ENCODE assay signal across 40 mouse cellular contexts in genomic region chrX:7057634-7058033, GRCm38 (mm10). TPM values are rescaled to one million over a fixed set of nuclear protein-coding genes. Genes with fewer than 3 reads are reported as not detected.
DNase-seq lines count a peak whose midpoint lies in the region; ATAC-seq and TF ChIP-seq lines count a peak whose summit lies in the region.
"Had no signal": no experiment of that assay in that cellular context is flagged by ENCODE, and none has a peak within 500 bp of the region (broad histone marks: within the 10 kb centered on the region; RNA-seq: fewer than 3 reads in every experiment).

No protein-coding gene starts in this region.

- peaks cover 0 to 4% of the 10 kb centered on the region in 2 experiments; a peak in 2 of 4 replicates for H3K4me1 ChIP-seq in MEL (ENCODE audit: control insufficient read depth in 1 of 2, insufficient read depth in 2 of 2, low read length in 2 of 2)
- H3K4me1 ChIP-seq in liver, embryonic 12.5 days, result peaks cover 23% of the 10 kb centered on the region
- no peaks in the 10 kb centered on the region for H3K4me1 ChIP-seq in liver, postnatal 0 days (ENCODE audit: insufficient read depth)
- no peaks in the 10 kb centered on the region for H3K4me1 ChIP-seq in kidney, embryonic 16.5 days (ENCODE audit: insufficient read depth, low read length)
- H3K4me1 ChIP-seq: embryonic facial prominence, embryonic 12.5 days; forebrain, embryonic 12.5 days; hindbrain, embryonic 12.5 days; intestine, embryonic 15.5 days; limb, embryonic 10.5 days; limb, embryonic 15.5 days; lung, embryonic 15.5 days; midbrain, embryonic 13.5 days had no signal

- peak; percentile 56 for DNase-seq in MEL (ENCODE audit: low read depth, low spot score)
- peak; percentile 29 for DNase-seq in c-Kit-positive CD71-positive TER-119-negative erythroid progenitor cells, embryonic 14.5 days (ENCODE audit: low read depth)
- DNase-seq in liver, postnatal 0 days, result no peak
- DNase-seq in kidney, adult 8-10 months, result no peak
- DNase-seq in cerebellum, adult 18-20 months, result no peak
- DNase-seq: adrenal gland, postnatal 10 days; B cell, adult 2 months; cerebellum, adult 9-11 months; embryo, embryonic 11 days; forebrain, postnatal 0 days; gastrocnemius, postnatal 10 days; heart, postnatal 10 days; kidney, adult 2 months; kidney, postnatal 10 days; layer of hippocampus, adult 9-11 months; retina, postnatal 1 day; right cerebral cortex, postnatal 14 days; thymus, adult 18-20 months; thymus, postnatal 36 days had no signal

- ATAC-seq in liver, embryonic 12.5 days, result peak; percentile 98
- ATAC-seq in liver, postnatal 0 days, result peak; percentile 90
- no peak for ATAC-seq in kidney, embryonic 16.5 days (ENCODE audit: low FRiP score, low TSS enrichment)
- ATAC-seq: forebrain, postnatal 0 days; hindbrain, postnatal 0 days; intestine, embryonic 15.5 days; midbrain, embryonic 13.5 days had no signal

- peak overlapping the region; percentile 46 for H3K4me2 ChIP-seq in liver, embryonic 12.5 days
- 0 out of 2 replicates have a peak overlapping the region, but pooled peaks have one; percentile 22 for H3K4me2 ChIP-seq in liver, postnatal 0 days (ENCODE audit: low read depth, low read length)
- H3K4me2 ChIP-seq in kidney, embryonic 16.5 days (replicated peaks; ENCODE audit: low read depth, low read length), result no peak overlapping the region
- H3K4me2 ChIP-seq: embryonic facial prominence, embryonic 12.5 days; forebrain, embryonic 12.5 days; heart, embryonic 13.5 days; hindbrain, embryonic 12.5 days; intestine, embryonic 15.5 days; limb, embryonic 15.5 days; lung, embryonic 15.5 days; midbrain, embryonic 13.5 days had no signal

- no peaks in the 10 kb centered on the region for H3K27me3 ChIP-seq in MEL (ENCODE audit: control insufficient read depth in 1 of 2, insufficient read depth in 2 of 2, low read length in 2 of 2)
- no peaks in the 10 kb centered on the region for H3K27me3 ChIP-seq in liver, embryonic 12.5 days (replicated peaks)
- no peaks in the 10 kb centered on the region for H3K27me3 ChIP-seq in liver, postnatal 0 days (ENCODE audit: insufficient read depth, low read length)
- H3K27me3 ChIP-seq in kidney, embryonic 16.5 days (ENCODE audit: insufficient read depth, low read length), result no peaks in the 10 kb centered on the region
- H3K27me3 ChIP-seq: embryonic facial prominence, embryonic 12.5 days; forebrain, embryonic 12.5 days; heart, embryonic 13.5 days; hindbrain, embryonic 12.5 days; intestine, embryonic 15.5 days; limb, embryonic 15.5 days; lung, embryonic 15.5 days; midbrain, embryonic 13.5 days had no signal

- H3K9ac ChIP-seq in MEL (ENCODE audit: control insufficient read depth, low read depth, low read length, poor library complexity, severe bottlenecking), result no peak overlapping the region
- no peak overlapping the region for H3K9ac ChIP-seq in liver, embryonic 12.5 days
- no peak overlapping the region for H3K9ac ChIP-seq in liver, postnatal 0 days (replicated peaks)
- H3K9ac ChIP-seq in kidney, embryonic 16.5 days (replicated peaks; ENCODE audit: low read length), result no peak overlapping the region
- H3K9ac ChIP-seq: embryonic facial prominence, embryonic 12.5 days; forebrain, embryonic 12.5 days; forebrain, postnatal 0 days; heart, embryonic 13.5 days; hindbrain, embryonic 12.5 days; intestine, embryonic 15.5 days; limb, embryonic 15.5 days; lung, embryonic 15.5 days; midbrain, embryonic 13.5 days had no signal

- no peaks in the 10 kb centered on the region for H3K9me3 ChIP-seq in MEL (replicated peaks; ENCODE audit: insufficient read depth, low read length)
- H3K9me3 ChIP-seq in liver, embryonic 12.5 days (replicated peaks), result no peaks in the 10 kb centered on the region
- H3K9me3 ChIP-seq in liver, postnatal 0 days (ENCODE audit: low read length), result no peaks in the 10 kb centered on the region
- no peaks in the 10 kb centered on the region for H3K9me3 ChIP-seq in kidney, embryonic 16.5 days (ENCODE audit: low read length)
- H3K9me3 ChIP-seq: embryonic facial prominence, embryonic 12.5 days; forebrain, embryonic 12.5 days; heart, embryonic 13.5 days; hindbrain, embryonic 12.5 days; intestine, embryonic 15.5 days; limb, embryonic 10.5 days; limb, embryonic 15.5 days; lung, embryonic 15.5 days; midbrain, embryonic 13.5 days had no signal

- peak; percentile 54 to 65; a peak in 3 of 4 replicates for TF ChIP-seq EP300 in MEL (IDR thresholded peaks at IDR 0.05; ENCODE audit: low read depth in 1 of 2, low read length in 2 of 2)
- TF ChIP-seq EP300 in liver, postnatal 0 days (IDR thresholded peaks at IDR 0.05; ENCODE audit: low read depth), result 0 out of 2 replicates have a peak, but pooled peaks have one; percentile 64

- H3K4me3 ChIP-seq in MEL (ENCODE audit: control insufficient read depth in 1 of 2, insufficient read depth in 1 of 2, low read depth in 2 of 2, low read length in 2 of 2), result no peak overlapping the region
- H3K4me3 ChIP-seq in liver, embryonic 12.5 days, result no peak overlapping the region
- H3K4me3 ChIP-seq in liver, postnatal 0 days (ENCODE audit: low read depth, low read length), result no peak overlapping the region
- H3K4me3 ChIP-seq in kidney, embryonic 16.5 days (ENCODE audit: low read length), result no peak overlapping the region
- H3K4me3 ChIP-seq: embryonic facial prominence, embryonic 12.5 days; forebrain, embryonic 12.5 days; heart, embryonic 13.5 days; hindbrain, embryonic 12.5 days; intestine, embryonic 15.5 days; limb, embryonic 10.5 days; limb, embryonic 15.5 days; lung, embryonic 15.5 days; midbrain, embryonic 13.5 days had no signal

- no peak for TF ChIP-seq CTCF in MEL (IDR thresholded peaks at IDR 0.05 in 2 of 3, conservative IDR thresholded peaks at IDR 0.05 in 1 of 3; ENCODE audit: control insufficient read depth in 1 of 3, insufficient read depth in 1 of 3, low read depth in 2 of 3, low read length in 3 of 3, poor library complexity in 1 of 3, severe bottlenecking in 1 of 3)
- no peak for TF ChIP-seq CTCF in liver, postnatal 0 days (IDR thresholded peaks at IDR 0.05; ENCODE audit: low read depth)

- no peak for TF ChIP-seq RAD21 in MEL (IDR thresholded peaks at IDR 0.05; ENCODE audit: low read depth, low read length)

- no peaks in the 10 kb centered on the region for H3K36me3 ChIP-seq in MEL (ENCODE audit: control insufficient read depth in 1 of 2, insufficient read depth in 2 of 2, low read length in 2 of 2)
- no peaks in the 10 kb centered on the region for H3K36me3 ChIP-seq in liver, embryonic 12.5 days
- H3K36me3 ChIP-seq in liver, postnatal 0 days (replicated peaks; ENCODE audit: insufficient read depth, low read length), result no peaks in the 10 kb centered on the region
- no peaks in the 10 kb centered on the region for H3K36me3 ChIP-seq in kidney, embryonic 16.5 days (ENCODE audit: insufficient read depth, low read length)
- H3K36me3 ChIP-seq: embryonic facial prominence, embryonic 12.5 days; forebrain, embryonic 12.5 days; heart, embryonic 13.5 days; hindbrain, embryonic 12.5 days; intestine, embryonic 15.5 days; limb, embryonic 10.5 days; limb, embryonic 15.5 days; lung, embryonic 15.5 days; midbrain, embryonic 13.5 days had no signal

- no peak for TF ChIP-seq POLR2A in MEL (IDR thresholded peaks at IDR 0.05; ENCODE audit: control insufficient read depth in 1 of 2, insufficient read depth in 1 of 2, low read depth in 1 of 2, low read length in 2 of 2, poor library complexity in 1 of 2)

- WGBS in liver, embryonic 12.5 days (ENCODE audit: insufficient replicate concordance), result 34% methylated on average over 2 of the region's 2 CpGs
- WGBS in liver, postnatal 0 days (ENCODE audit: insufficient replicate concordance), result 55% methylated on average over 2 of the region's 2 CpGs
- 88% methylated on average over 2 of the region's 2 CpGs for WGBS in kidney, embryonic 16.5 days

- no peak overlapping the region for H3K27ac ChIP-seq in MEL (ENCODE audit: control insufficient read depth, low read depth, low read length)
- peak overlapping the region; percentile 82 for H3K27ac ChIP-seq in liver, embryonic 12.5 days
- 0 out of 2 replicates have a peak overlapping the region, but pooled peaks have one; percentile 39 for H3K27ac ChIP-seq in liver, postnatal 0 days (ENCODE audit: low read depth)
- no peak overlapping the region for H3K27ac ChIP-seq in kidney, embryonic 16.5 days (ENCODE audit: low read length)
- H3K27ac ChIP-seq: embryonic facial prominence, embryonic 12.5 days; forebrain, embryonic 12.5 days; heart, embryonic 13.5 days; hindbrain, embryonic 12.5 days; hindbrain, postnatal 0 days; intestine, embryonic 15.5 days; limb, embryonic 10.5 days; limb, embryonic 15.5 days; lung, embryonic 15.5 days; midbrain, embryonic 13.5 days had no signal

- H3K79me2 ChIP-seq in MEL (ENCODE audit: control insufficient read depth, insufficient read depth, low read length, poor library complexity), result no peaks in the 10 kb centered on the region

TF ChIP-seq in MEL, 35 proteins besides CTCF, POLR2A, EP300 and RAD21 (continues in another document):
- TF ChIP-seq TCF12 (IDR thresholded peaks at IDR 0.05; ENCODE audit: low read depth, low read length) (peak; percentile 34; the same call in 1 of the 2 replicates), TAL1 (IDR thresholded peaks at IDR 0.05; ENCODE audit: low read length) (0 out of 2 replicates have a peak, but pooled peaks have one; percentile 7), MAZ (IDR thresholded peaks at IDR 0.05; ENCODE audit: low read depth, low read length) (no peak), ZMIZ1 (IDR thresholded peaks at IDR 0.05; ENCODE audit: low read depth, low read length) (no peak), HCFC1 (IDR thresholded peaks at IDR 0.05; ENCODE audit: low read depth, low read length) (no peak), MAX (IDR thresholded peaks at IDR 0.05; ENCODE audit: low read length) (no peak), NRF1 (IDR thresholded peaks at IDR 0.05; ENCODE audit: insufficient read depth, low read depth, low read length, poor library complexity, severe bottlenecking) (no peak), TBP (IDR thresholded peaks at IDR 0.05; ENCODE audit: low read depth, low read length) (no peak), ZKSCAN1 (IDR thresholded peaks at IDR 0.05; ENCODE audit: low read depth, low read length) (no peak)

RNA-seq across cellular contexts. Expression of gene Akap4, which starts 9.7 kb away (rescaled TPM):
- total RNA-seq in MEL (2012; rRNA removed), result not detected in 2 replicates
- not detected for polyA plus RNA-seq in MEL (2012; ENCODE audit: insufficient read depth in 1 of 2, insufficient read length in 2 of 2, low read depth in 1 of 2, low replicate concordance in 2 of 2, missing spikeins in 1 of 2)
- not detected in 2 replicates for polyA plus RNA-seq in liver, embryonic 12.5 days (2016; fragmentation: Nextera tagmentation; extraction: Ambion mirVana)
- not detected in 2 replicates for polyA plus RNA-seq in liver, postnatal 0 days (2015; fragmentation: Nextera tagmentation; extraction: Ambion mirVana)
- polyA plus RNA-seq in kidney, embryonic 16.5 days (2015; fragmentation: Nextera tagmentation; extraction: Ambion mirVana), result not detected in 2 replicates
- total RNA-seq: adrenal gland, postnatal 10 days; forebrain, postnatal 0 days; gastrocnemius, postnatal 10 days; heart, adult 8-10 months; heart, postnatal 10 days; hindbrain, postnatal 0 days; left cerebral cortex, postnatal 10 days; megakaryocyte, adult 5-6 weeks had no signal
- polyA plus RNA-seq: embryonic facial prominence, embryonic 12.5 days; forebrain, embryonic 12.5 days; forebrain, postnatal 0 days; heart, embryonic 13.5 days; hindbrain, embryonic 12.5 days; hindbrain, postnatal 0 days; intestine, embryonic 15.5 days; large intestine, adult 2 months; limb, embryonic 10.5 days; limb, embryonic 15.5 days; lung, embryonic 15.5 days; midbrain, embryonic 13.5 days; neural tube, embryonic 14.5 days; small intestine, adult 2 months; stomach, embryonic 16.5 days had no signal

RNA-seq across cellular contexts. Expression of gene Ccnb3, which starts 16.2 kb away (rescaled TPM):
- not detected in 2 replicates for total RNA-seq in MEL (2012; rRNA removed)
- not detected for polyA plus RNA-seq in MEL (2012; ENCODE audit: insufficient read depth in 1 of 2, insufficient read length in 2 of 2, low read depth in 1 of 2, low replicate concordance in 2 of 2, missing spikeins in 1 of 2)
- 0.10 TPM in 1 of 2 replicates, not detected in the other for polyA plus RNA-seq in liver, embryonic 12.5 days (2016; fragmentation: Nextera tagmentation; extraction: Ambion mirVana)
- polyA plus RNA-seq in liver, postnatal 0 days (2015; fragmentation: Nextera tagmentation; extraction: Ambion mirVana), result not detected in 2 replicates
- polyA plus RNA-seq in kidney, embryonic 16.5 days (2015; fragmentation: Nextera tagmentation; extraction: Ambion mirVana), result 0.04 TPM in 1 of 2 replicates, not detected in the other
- total RNA-seq: forebrain, postnatal 0 days; heart, adult 8-10 months; hindbrain, postnatal 0 days; left cerebral cortex, postnatal 10 days; megakaryocyte, adult 5-6 weeks; monocyte, adult 5-6 weeks had no signal
- polyA plus RNA-seq: forebrain, embryonic 12.5 days; forebrain, postnatal 0 days; gonadal fat pad, adult 2 months; hindbrain, embryonic 12.5 days; hindbrain, postnatal 0 days; kidney, adult 2 months; large intestine, adult 2 months; limb, embryonic 10.5 days; lung, embryonic 15.5 days; midbrain, embryonic 13.5 days; neural tube, embryonic 14.5 days; small intestine, adult 2 months had no signal

Comparison
In these comparisons a context has a peak if more than half of its experiments do, and no peak if none do; other contexts are left out.
1. DNase-seq: peak in MEL (single experiment) and c-Kit-positive CD71-positive TER-119-negative erythroid progenitor cells, embryonic 14.5 days (single experiment); none in liver, postnatal 0 days (single experiment), kidney, adult 8-10 months (0 of 2) and cerebellum, adult 18-20 months (0 of 2).
2. H3K27ac ChIP-seq: peak in liver, embryonic 12.5 days (single experiment) and liver, postnatal 0 days (single experiment); none in MEL (single experiment) and kidney, embryonic 16.5 days (single experiment).